Mouse (Mus musculus): ENCODE results near the gene Sp7. TPM values are rescaled to one million over a fixed set of nuclear protein-coding genes. Genes with fewer than 3 reads are reported as not detected.

Sp7 gene
- polyA plus RNA-seq, 1 experiment from 2014 or later = 0.52 TPM

GRCm38 (mm10) chr15:102358126-102358525 lies 8.9 kb downstream of the Sp7 start:
- no peaks in the 10 kb centered on the region for H3K9me3 ChIP-seq (replicated peaks; ENCODE audit: control insufficient read depth, low read length)
- 2% methylated on average over 25 of the region's 25 CpGs for WGBS (ENCODE audit: insufficient replicate concordance)
- H3K9ac ChIP-seq (ENCODE audit: low read depth, low read length) = no peak overlapping the region
- peak overlapping the region; percentile 50 for H3K4me2 ChIP-seq
- no peak overlapping the region for H3K27ac ChIP-seq (ENCODE audit: low read depth, low read length)
- peak overlapping the region; percentile 30 for H3K4me3 ChIP-seq (ENCODE audit: low read depth, low read length)
- ATAC-seq (replicated peaks; ENCODE audit: insufficient number of reproducible peaks, low FRiP score, low TSS enrichment) = no peak
- peaks cover 20% of the 10 kb centered on the region for H3K4me1 ChIP-seq (ENCODE audit: control insufficient read depth, insufficient read depth, low read length)
- H3K27me3 ChIP-seq (ENCODE audit: control insufficient read depth, insufficient read depth, low read length) = peaks cover 45% of the 10 kb centered on the region
- H3K36me3 ChIP-seq (ENCODE audit: control insufficient read depth, insufficient read depth, low read length) = no peaks in the 10 kb centered on the region

DNA sequence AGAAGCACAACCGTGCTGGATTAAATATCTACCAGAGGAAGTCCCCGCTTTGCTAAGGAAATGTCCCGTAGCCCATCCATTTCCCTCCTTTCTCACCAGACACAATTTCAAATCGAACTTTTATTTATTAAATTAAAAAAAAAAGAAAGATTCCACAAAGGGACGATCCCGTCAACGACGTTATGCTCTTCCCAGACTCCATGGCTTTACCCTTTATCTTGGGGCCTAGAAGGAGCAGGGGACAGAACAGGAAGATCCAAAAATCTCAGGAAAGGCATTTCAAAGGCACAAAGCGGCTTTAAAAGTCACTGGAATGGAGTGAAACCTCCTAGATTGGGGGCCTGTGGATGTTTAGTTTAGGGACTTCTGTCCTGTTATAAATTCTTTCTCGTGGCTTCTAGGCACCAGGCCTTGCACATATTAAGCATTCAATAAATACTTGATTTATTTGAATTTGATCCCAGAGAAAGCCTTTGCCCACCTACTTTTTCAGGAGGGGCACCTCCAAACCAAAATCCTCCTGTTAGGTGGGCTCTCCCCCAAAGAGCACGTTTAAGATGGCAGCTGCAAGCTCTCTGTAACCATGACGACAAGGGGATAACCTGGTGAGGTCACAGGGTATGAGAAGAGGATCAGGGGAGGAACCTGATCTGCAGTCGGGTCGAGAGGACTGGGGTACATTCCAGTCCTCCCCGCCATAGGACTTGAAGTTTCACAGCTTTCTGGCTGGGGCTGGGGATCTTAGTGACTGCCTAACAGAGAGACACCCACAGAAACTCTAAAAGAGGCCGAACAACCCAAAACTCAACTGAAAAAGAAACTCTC lies 10.3 kb downstream of the Sp7 start:
- peak overlapping the region; percentile 86 for H3K4me2 ChIP-seq
- H3K9ac ChIP-seq (ENCODE audit: low read depth, low read length) = peak overlapping the region; percentile 63
- H3K27me3 ChIP-seq (ENCODE audit: control insufficient read depth, insufficient read depth, low read length) = peaks cover 44% of the 10 kb centered on the region
- no peaks in the 10 kb centered on the region for H3K9me3 ChIP-seq (replicated peaks; ENCODE audit: control insufficient read depth, low read length)
- WGBS (ENCODE audit: insufficient replicate concordance) = 26% methylated on average over 16 of the region's 16 CpGs
- H3K4me3 ChIP-seq (ENCODE audit: low read depth, low read length) = peak overlapping the region; percentile 45
- H3K36me3 ChIP-seq (ENCODE audit: control insufficient read depth, insufficient read depth, low read length) = no peaks in the 10 kb centered on the region
- H3K27ac ChIP-seq (ENCODE audit: low read depth, low read length) = peak overlapping the region; percentile 74
- ATAC-seq (replicated peaks; ENCODE audit: insufficient number of reproducible peaks, low FRiP score, low TSS enrichment) = no peak
- peaks cover 20% of the 10 kb centered on the region for H3K4me1 ChIP-seq (ENCODE audit: control insufficient read depth, insufficient read depth, low read length)

DNA sequence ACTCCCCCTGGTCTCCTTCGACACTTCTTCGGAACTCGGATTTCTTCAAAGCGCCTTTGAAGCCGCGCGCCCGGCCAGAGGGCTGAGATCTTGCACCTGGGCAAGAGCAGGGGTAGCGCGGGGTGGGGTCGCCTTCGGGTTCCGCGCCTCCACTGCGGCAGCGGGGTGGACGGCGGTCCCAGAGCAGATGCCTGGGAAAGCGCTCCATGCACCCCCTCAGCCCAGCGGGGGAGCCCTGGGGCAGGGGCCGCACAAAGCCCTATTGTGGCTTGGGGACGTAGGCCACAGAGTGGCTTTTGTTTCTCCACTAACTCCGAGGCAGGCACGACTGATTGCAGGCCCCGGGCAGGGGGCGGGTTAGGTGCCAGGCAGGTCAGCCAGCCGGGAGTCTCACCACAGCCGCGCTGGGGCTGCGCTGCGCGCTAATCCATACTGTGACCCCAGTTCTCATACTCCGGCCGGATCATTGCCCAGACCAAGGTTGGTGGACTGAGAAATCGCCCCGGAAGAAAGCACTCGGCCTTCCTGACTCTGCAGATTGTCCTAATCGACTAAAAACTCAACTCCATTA lies 11.0 kb downstream of the Sp7 start:
- Histone ChIP-seq H3K9ac (ENCODE audit: low read depth, low read length) (peak overlapping the region; percentile 63), H3K36me3 (ENCODE audit: control insufficient read depth, insufficient read depth, low read length) (no peaks in the 10 kb centered on the region), H3K27ac (ENCODE audit: low read depth, low read length) (peak overlapping the region; percentile 74), H3K4me3 (ENCODE audit: low read depth, low read length) (peak overlapping the region; percentile 45), H3K4me1 (ENCODE audit: control insufficient read depth, insufficient read depth, low read length) (peaks cover 20% of the 10 kb centered on the region), H3K9me3 (replicated peaks; ENCODE audit: control insufficient read depth, low read length) (no peaks in the 10 kb centered on the region), H3K27me3 (ENCODE audit: control insufficient read depth, insufficient read depth, low read length) (peaks cover 44% of the 10 kb centered on the region), H3K4me2 (peak overlapping the region; percentile 86)
- WGBS (ENCODE audit: insufficient replicate concordance) = under 1% methylated on average over 38 of the region's 38 CpGs
- no peak for ATAC-seq (replicated peaks; ENCODE audit: insufficient number of reproducible peaks, low FRiP score, low TSS enrichment)

DNA sequence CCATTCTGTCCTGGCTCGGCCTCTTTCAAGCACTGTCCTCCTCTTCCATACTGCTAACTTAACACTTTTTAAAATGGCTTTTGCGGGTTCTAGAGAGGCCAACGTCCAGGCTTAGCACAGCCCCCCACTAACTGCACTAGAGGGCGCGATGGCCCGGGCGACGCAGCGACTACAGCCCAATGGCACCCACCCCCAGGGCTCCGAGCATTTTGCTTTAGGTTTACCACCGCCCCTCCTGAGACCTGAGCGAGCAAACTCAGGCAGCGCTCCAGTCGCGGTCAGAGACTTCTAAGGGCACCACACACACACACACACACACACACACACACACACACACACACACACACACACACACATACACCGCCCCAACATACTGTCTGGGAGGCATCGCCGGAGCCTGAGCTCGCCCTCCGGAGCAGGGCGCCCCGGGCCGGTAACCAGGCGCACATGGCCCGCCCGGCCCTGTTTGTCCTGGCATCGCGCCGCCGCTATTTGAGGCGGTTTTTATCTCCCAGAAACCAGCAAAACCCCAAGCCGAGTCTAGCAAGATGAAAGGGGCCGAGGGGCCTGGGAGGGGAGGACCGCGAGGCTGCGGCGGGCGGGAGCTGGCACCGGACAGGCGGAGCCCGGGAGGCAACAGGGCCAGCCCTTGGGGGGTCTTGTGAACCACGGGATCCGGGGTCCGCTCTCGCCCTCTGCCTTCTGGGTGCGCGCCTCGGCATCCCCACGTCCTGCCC lies 11.7 kb downstream of the Sp7 start:
- peak; percentile 27; the same call in 1 of the 2 replicates for ATAC-seq (replicated peaks; ENCODE audit: insufficient number of reproducible peaks, low FRiP score, low TSS enrichment)
- H3K9ac ChIP-seq (ENCODE audit: low read depth, low read length) = peak overlapping the region; percentile 63

GRCm38 (mm10) chr15:102353986-102354385 lies 13.0 kb downstream of the Sp7 start:
- no peak for ATAC-seq (replicated peaks; ENCODE audit: insufficient number of reproducible peaks, low FRiP score, low TSS enrichment)
- no peak overlapping the region for H3K9ac ChIP-seq (ENCODE audit: low read depth, low read length)

More for the DNA sequence above, 11.7 kb downstream of the Sp7 start:
- WGBS (ENCODE audit: insufficient replicate concordance) = under 1% methylated on average over 40 of the region's 49 CpGs
- Histone ChIP-seq H3K4me1 (ENCODE audit: control insufficient read depth, insufficient read depth, low read length) (peaks cover 20% of the 10 kb centered on the region), H3K27me3 (ENCODE audit: control insufficient read depth, insufficient read depth, low read length) (peaks cover 43% of the 10 kb centered on the region), H3K4me3 (ENCODE audit: low read depth, low read length) (peak overlapping the region; percentile 45), H3K9me3 (replicated peaks; ENCODE audit: control insufficient read depth, low read length) (no peaks in the 10 kb centered on the region), H3K27ac (ENCODE audit: low read depth, low read length) (peak overlapping the region; percentile 74), H3K36me3 (ENCODE audit: control insufficient read depth, insufficient read depth, low read length) (no peaks in the 10 kb centered on the region), H3K4me2 (peak overlapping the region; percentile 86)

DNA sequence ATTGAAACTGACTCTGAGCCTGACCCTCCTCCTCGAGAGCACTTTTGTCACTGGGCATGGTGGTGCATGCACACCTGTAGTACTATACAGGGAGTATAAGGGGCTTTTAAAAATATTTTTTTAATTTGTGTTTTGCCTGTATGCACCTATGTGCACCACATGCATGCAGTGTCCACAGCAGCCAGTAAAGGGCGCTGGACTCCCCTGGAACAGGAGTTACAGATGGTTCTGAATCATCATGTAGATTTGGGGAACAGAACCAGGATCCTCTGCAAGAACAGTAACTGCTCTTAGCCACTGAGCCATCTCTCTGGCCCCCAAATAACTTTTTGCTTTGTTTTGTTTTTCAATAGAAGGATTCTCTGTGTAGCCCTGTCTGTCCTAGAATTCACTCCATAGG lies 14.8 kb downstream of the Sp7 start:
- Histone ChIP-seq H3K4me2 (no peak overlapping the region), H3K4me3 (ENCODE audit: low read depth, low read length) (no peak overlapping the region), H3K9ac (ENCODE audit: low read depth, low read length) (no peak overlapping the region), H3K4me1 (ENCODE audit: control insufficient read depth, insufficient read depth, low read length) (peaks cover 10% of the 10 kb centered on the region), H3K9me3 (replicated peaks; ENCODE audit: control insufficient read depth, low read length) (no peaks in the 10 kb centered on the region), H3K27ac (ENCODE audit: low read depth, low read length) (no peak overlapping the region), H3K27me3 (ENCODE audit: control insufficient read depth, insufficient read depth, low read length) (peaks cover 12% of the 10 kb centered on the region), H3K36me3 (ENCODE audit: control insufficient read depth, insufficient read depth, low read length) (peaks cover 3% of the 10 kb centered on the region; the same call in 1 of the 2 replicates)
- ATAC-seq (replicated peaks; ENCODE audit: insufficient number of reproducible peaks, low FRiP score, low TSS enrichment) = no peak
- 56% methylated on average over 2 of the region's 2 CpGs for WGBS (ENCODE audit: insufficient replicate concordance)

More at GRCm38 (mm10) chr15:102353986-102354385, 13.0 kb downstream of the Sp7 start:
- WGBS (ENCODE audit: insufficient replicate concordance) = 79% methylated on average over 2 of the region's 2 CpGs
- Histone ChIP-seq H3K4me3 (ENCODE audit: low read depth, low read length) (no peak overlapping the region), H3K9me3 (replicated peaks; ENCODE audit: control insufficient read depth, low read length) (no peaks in the 10 kb centered on the region), H3K27ac (ENCODE audit: low read depth, low read length) (no peak overlapping the region), H3K4me2 (no peak overlapping the region), H3K27me3 (ENCODE audit: control insufficient read depth, insufficient read depth, low read length) (peaks cover 30% of the 10 kb centered on the region), H3K36me3 (ENCODE audit: control insufficient read depth, insufficient read depth, low read length) (no peaks in the 10 kb centered on the region), H3K4me1 (ENCODE audit: control insufficient read depth, insufficient read depth, low read length) (peaks cover 22% of the 10 kb centered on the region)

- Histone ChIP-seq H3K9me3 (replicated peaks; ENCODE audit: control insufficient read depth, low read length) (no peaks in the 10 kb centered on the region), H3K4me3 (ENCODE audit: low read depth, low read length) (peak overlapping the region; percentile 67), H3K36me3 (ENCODE audit: control insufficient read depth, insufficient read depth, low read length) (peaks cover 8% of the 10 kb centered on the region), H3K9ac (ENCODE audit: low read depth, low read length) (peak overlapping the region; percentile 77), H3K4me2 (peak overlapping the region; percentile 76), H3K27ac (ENCODE audit: low read depth, low read length) (peak overlapping the region; percentile 42; the same call in 1 of the 2 replicates), H3K4me1 (ENCODE audit: control insufficient read depth, insufficient read depth, low read length) (peaks cover 6% of the 10 kb centered on the region), H3K27me3 (ENCODE audit: control insufficient read depth, insufficient read depth, low read length) (peaks cover 2% of the 10 kb centered on the region; the same call in 1 of the 2 replicates)
- 9% methylated on average over 11 of the region's 11 CpGs for WGBS (ENCODE audit: insufficient replicate concordance)
- ATAC-seq (replicated peaks; ENCODE audit: insufficient number of reproducible peaks, low FRiP score, low TSS enrichment) = no peak
Observed at GRCm38 (mm10) chr15:102350942-102351291, 16.1 kb downstream of the Sp7 start.

- peak within 1 kb of the TSS; percentile 67 for H3K4me3 ChIP-seq (ENCODE audit: low read depth, low read length)
- no peaks in the 10 kb centered on the region for H3K9me3 ChIP-seq (replicated peaks; ENCODE audit: control insufficient read depth, low read length)
- H3K27me3 ChIP-seq (ENCODE audit: control insufficient read depth, insufficient read depth, low read length) = no peaks in the 10 kb centered on the region; the same call in 1 of the 2 replicates
- WGBS (ENCODE audit: insufficient replicate concordance) = under 1% methylated on average over 56 of the region's 56 CpGs
- H3K4me2 ChIP-seq = peak within 1 kb of the TSS; percentile 76
- H3K4me1 ChIP-seq (ENCODE audit: control insufficient read depth, insufficient read depth, low read length) = peaks cover 3% of the 10 kb centered on the region
- ATAC-seq (replicated peaks; ENCODE audit: insufficient number of reproducible peaks, low FRiP score, low TSS enrichment) = peak; percentile 75
- peak within 1 kb of the TSS; percentile 77 for H3K9ac ChIP-seq (ENCODE audit: low read depth, low read length)
- peaks cover 11% of the 10 kb centered on the region for H3K36me3 ChIP-seq (ENCODE audit: control insufficient read depth, insufficient read depth, low read length)
- peak within 1 kb of the TSS; percentile 42 for H3K27ac ChIP-seq (ENCODE audit: low read depth, low read length)
Observed at GRCm38 (mm10) chr15:102350138-102350941, 16.6 kb downstream of the Sp7 start, which contains the start of gene Aaas. Gene Aaas, minus strand, starts transcription at chr15:102350771.
